Mouse (Mus musculus) heart, embryonic 15.5 days (tissue): ENCODE measurements at regions not wholly inside any gene's neighbourhood (a gene's known extent, or its start where the extent isn't known, plus 50 kb on each side); places are given as distances from the start of the nearest gene placed in this dataset.

ENCODE experiments used
- ATAC-seq: fragments of 200-750 bp; cut with Nextera tagmentation; replicated peaks from 2 replicates; pipeline ENCODE4 v1.8.0; 2017; ENCODE audit warnings: low read depth, moderate TSS enrichment; ENCODE audit not compliant: insufficient number of reproducible peaks, insufficient read depth, low FRiP score
- H3K27ac ChIP-seq: fragments of 300-500 bp; sonication (generic); 2 replicates; pipeline ENCODE4 v1.5.1; 2015; ENCODE audit warnings: mild to moderate bottlenecking, inconsistent platforms
- H3K27me3 ChIP-seq: fragments of 300-500 bp; sonication (generic); 2 replicates; pipeline ENCODE4 v1.6.1; 2015; ENCODE audit warnings: inconsistent platforms
- H3K36me3 ChIP-seq: fragments of 300-500 bp; sonication (generic); 2 replicates; pipeline ENCODE4 v1.6.1; 2015; ENCODE audit warnings: mild to moderate bottlenecking, inconsistent platforms
- H3K4me1 ChIP-seq: fragments of 300-500 bp; sonication (generic); replicated peaks from 2 replicates; pipeline ENCODE4 v1.6.1; 2015; ENCODE audit warnings: inconsistent platforms
- H3K4me2 ChIP-seq: fragments of 300-500 bp; sonication (generic); 2 replicates; pipeline ENCODE4 v1.6.1; 2015; ENCODE audit warnings: inconsistent platforms, mild to moderate bottlenecking, moderate library complexity
- H3K4me3 ChIP-seq: fragments of 300-500 bp; sonication (generic); 2 replicates; pipeline ENCODE4 v1.5.1; 2015; ENCODE audit warnings: mild to moderate bottlenecking, inconsistent platforms
- H3K9ac ChIP-seq: fragments of 300-500 bp; sonication (generic); 2 replicates; pipeline ENCODE4 v1.6.1; 2015; ENCODE audit warnings: mild to moderate bottlenecking, inconsistent platforms
- H3K9me3 ChIP-seq: fragments of 300-500 bp; sonication (generic); replicated peaks from 2 replicates; pipeline ENCODE4 v1.6.1; 2016; ENCODE audit warnings: inconsistent platforms
- WGBS: fragments of 180-500 bp; shearing (Covaris S2); methylation state at CpG from one replicate; pipeline ENCODE4 v1.1.7; 2015; ENCODE audit warnings: mixed read lengths; 5-methylcytosine and 5-hydroxymethylcytosine counted together

GRCm38 (mm10) chr5:102290866-102291265, 190.3 kb upstream of the Arhgap24 start:
- ATAC-seq = no peak

DNA sequence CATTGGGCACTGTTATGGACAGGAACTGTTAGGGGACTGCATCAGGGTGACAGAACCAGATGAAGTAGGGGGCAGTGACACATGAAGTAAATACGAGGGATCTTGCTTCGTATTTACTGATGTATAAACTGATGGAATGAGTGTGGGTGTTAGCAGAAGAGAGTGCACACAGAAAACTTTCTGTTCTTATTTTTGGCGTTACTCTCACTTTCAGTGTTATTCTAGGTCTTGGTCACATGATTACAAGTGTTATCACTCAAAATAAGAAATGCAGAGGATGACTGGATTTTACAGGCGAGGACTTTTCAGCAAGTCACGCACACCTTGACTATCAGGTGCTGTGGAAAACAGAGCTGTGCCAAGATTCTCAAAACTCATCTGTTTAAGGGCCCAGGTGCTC, 185.6 kb upstream of the Arhgap24 start:
- no peaks in the 10 kb centered on the region for H3K36me3 ChIP-seq
- H3K9me3 ChIP-seq = no peaks in the 10 kb centered on the region
- H3K4me1 ChIP-seq = no peaks in the 10 kb centered on the region
- no peaks in the 10 kb centered on the region for H3K27me3 ChIP-seq
- H3K4me2 ChIP-seq = no peak overlapping the region
- WGBS = 74% methylated on average over 5 of the region's 5 CpGs
- no peak for ATAC-seq
- H3K9ac ChIP-seq = no peak overlapping the region
- H3K4me3 ChIP-seq = no peak overlapping the region
- no peak overlapping the region for H3K27ac ChIP-seq

More at GRCm38 (mm10) chr5:102290866-102291265, 190.3 kb upstream of the Arhgap24 start:
- no peak overlapping the region for H3K9ac ChIP-seq
- H3K27me3 ChIP-seq = no peaks in the 10 kb centered on the region
- no peaks in the 10 kb centered on the region for H3K9me3 ChIP-seq
- no peaks in the 10 kb centered on the region for H3K36me3 ChIP-seq
- 82% methylated on average over 7 of the region's 7 CpGs for WGBS
- no peak overlapping the region for H3K27ac ChIP-seq
- no peaks in the 10 kb centered on the region for H3K4me1 ChIP-seq
- no peak overlapping the region for H3K4me3 ChIP-seq
- H3K4me2 ChIP-seq = no peak overlapping the region

DNA sequence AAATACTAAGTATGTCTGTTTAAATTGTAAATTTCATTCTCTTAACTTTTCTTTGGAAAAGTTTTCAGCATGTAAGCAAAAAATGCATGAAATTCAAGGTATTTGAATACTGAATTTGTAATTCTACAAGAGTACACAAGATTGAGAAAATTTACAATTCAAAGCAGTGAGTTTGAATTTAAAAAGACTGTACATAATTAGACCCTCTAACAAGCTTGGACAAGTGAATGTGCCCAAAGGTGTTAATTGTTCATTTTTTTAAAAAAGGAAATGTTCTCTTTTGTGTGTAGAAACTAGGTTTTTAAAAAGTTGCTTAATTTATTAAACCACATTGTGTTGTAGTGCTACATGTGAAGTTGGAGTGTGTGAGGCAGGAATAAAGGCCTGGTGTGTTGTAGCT, 174.9 kb upstream of the Arhgap24 start:
- no peak overlapping the region for H3K27ac ChIP-seq
- no peak overlapping the region for H3K9ac ChIP-seq
- no peaks in the 10 kb centered on the region for H3K4me1 ChIP-seq
- H3K9me3 ChIP-seq = no peaks in the 10 kb centered on the region
- H3K36me3 ChIP-seq = no peaks in the 10 kb centered on the region
- no peak overlapping the region for H3K4me2 ChIP-seq
- H3K27me3 ChIP-seq = no peaks in the 10 kb centered on the region
- H3K4me3 ChIP-seq = no peak overlapping the region
- no peak for ATAC-seq

- no peak for ATAC-seq
- Histone ChIP-seq H3K4me1 (no peaks in the 10 kb centered on the region), H3K36me3 (no peaks in the 10 kb centered on the region), H3K4me3 (no peak overlapping the region), H3K9me3 (no peaks in the 10 kb centered on the region), H3K4me2 (no peak overlapping the region), H3K27ac (no peak overlapping the region), H3K9ac (no peak overlapping the region), H3K27me3 (no peaks in the 10 kb centered on the region)
- WGBS = 63% methylated on average over 3 of the region's 3 CpGs
Observed at GRCm38 (mm10) chr5:102306718-102307117, 174.5 kb upstream of the Arhgap24 start.

DNA sequence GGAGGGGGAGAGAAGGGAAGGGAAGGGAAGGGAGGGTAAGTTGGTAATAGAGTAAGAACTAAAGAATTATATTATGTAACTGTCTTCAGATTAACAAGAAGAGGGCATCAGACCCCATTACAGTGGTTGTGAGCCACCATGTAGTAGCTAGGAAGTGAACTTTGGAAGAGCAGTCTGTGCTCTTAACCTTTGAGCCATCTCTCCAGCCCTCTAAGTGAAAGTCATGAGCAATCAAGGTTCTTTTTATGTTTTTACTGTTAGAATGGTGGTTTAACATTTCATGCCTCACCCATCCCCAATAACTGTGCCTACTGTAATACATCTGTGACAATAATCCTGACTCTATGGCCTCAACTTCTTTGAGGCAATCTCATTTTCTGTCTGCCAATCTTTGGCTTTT, 169.6 kb upstream of the Arhgap24 start:
- H3K4me3 ChIP-seq = no peak overlapping the region
- no peaks in the 10 kb centered on the region for H3K36me3 ChIP-seq
- H3K9ac ChIP-seq = no peak overlapping the region
- H3K4me2 ChIP-seq = no peak overlapping the region
- no peak overlapping the region for H3K27ac ChIP-seq
- no peaks in the 10 kb centered on the region for H3K27me3 ChIP-seq
- ATAC-seq = no peak
- no peaks in the 10 kb centered on the region for H3K4me1 ChIP-seq
- no peaks in the 10 kb centered on the region for H3K9me3 ChIP-seq

- ATAC-seq = no peak
- H3K9me3 ChIP-seq = no peaks in the 10 kb centered on the region
- no peak overlapping the region for H3K4me3 ChIP-seq
- 65% methylated on average over 2 of the region's 2 CpGs for WGBS
- no peak overlapping the region for H3K9ac ChIP-seq
- H3K27ac ChIP-seq = no peak overlapping the region
- H3K27me3 ChIP-seq = no peaks in the 10 kb centered on the region
- no peak overlapping the region for H3K4me2 ChIP-seq
- no peaks in the 10 kb centered on the region for H3K36me3 ChIP-seq
- H3K4me1 ChIP-seq = no peaks in the 10 kb centered on the region
Observed at GRCm38 (mm10) chr5:102328197-102328784, 152.9 kb upstream of the Arhgap24 start.

DNA sequence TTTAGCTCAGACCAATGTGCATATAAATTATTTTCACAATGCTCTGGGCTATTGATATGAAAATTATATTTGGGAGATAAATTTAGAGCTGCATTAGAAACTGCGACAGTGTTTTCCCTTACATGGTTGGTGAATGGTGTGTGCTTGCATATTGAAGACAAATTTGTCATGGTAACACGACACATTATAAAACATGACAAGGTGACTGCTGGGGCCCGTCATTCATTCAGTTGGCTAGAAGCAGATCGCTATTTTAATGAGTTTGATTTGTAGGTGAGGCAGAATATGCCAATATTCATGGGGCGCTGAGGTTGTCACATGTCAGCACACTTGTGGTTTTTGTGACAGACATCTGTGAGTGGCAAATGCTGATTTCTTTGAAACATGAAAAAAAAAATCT, 147.3 kb upstream of the Arhgap24 start:
- H3K36me3 ChIP-seq = no peaks in the 10 kb centered on the region
- ATAC-seq = no peak
- H3K9ac ChIP-seq = no peak overlapping the region
- H3K27ac ChIP-seq = no peak overlapping the region
- no peaks in the 10 kb centered on the region for H3K9me3 ChIP-seq
- 79% methylated on average over 5 of the region's 5 CpGs for WGBS
- H3K4me2 ChIP-seq = no peak overlapping the region
- no peaks in the 10 kb centered on the region for H3K27me3 ChIP-seq
- no peak overlapping the region for H3K4me3 ChIP-seq
- no peaks in the 10 kb centered on the region for H3K4me1 ChIP-seq

DNA sequence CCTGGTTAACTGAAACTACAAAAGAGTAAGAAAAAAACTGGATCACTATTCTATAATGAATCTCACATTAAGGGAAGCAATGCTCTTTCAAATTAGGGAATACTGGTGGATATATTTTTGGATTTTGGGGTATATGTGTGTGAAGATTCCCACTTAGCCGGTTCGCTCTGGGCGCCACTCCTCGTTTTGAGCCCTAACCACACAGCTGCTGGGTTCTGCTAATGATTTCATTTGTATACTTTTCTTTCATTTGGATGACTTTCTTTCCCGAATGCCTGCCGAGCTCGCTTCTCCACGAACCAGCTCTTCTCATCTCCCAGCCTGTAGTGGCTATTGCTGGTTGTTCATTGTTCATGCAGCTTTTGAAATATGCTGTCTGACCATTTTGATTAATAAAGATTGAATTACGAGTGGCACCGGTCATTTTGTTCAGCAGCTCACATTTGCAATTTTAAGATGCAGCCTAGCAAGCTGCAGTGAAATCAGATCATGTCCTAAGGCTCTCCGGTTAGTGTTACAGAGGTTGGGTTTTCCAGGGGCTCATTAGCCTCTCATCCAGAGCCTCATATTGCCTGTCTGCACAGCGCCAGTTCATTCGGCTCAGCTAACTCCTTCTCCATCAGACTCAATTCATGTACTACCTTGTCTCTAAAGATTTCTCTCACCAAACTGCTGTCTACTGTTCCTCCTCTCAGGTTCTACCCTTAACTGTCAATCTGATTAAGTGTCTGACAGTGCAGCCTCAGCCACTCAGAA, 146.6 kb upstream of the Arhgap24 start:
- H3K4me3 ChIP-seq = no peak overlapping the region
- no peak overlapping the region for H3K4me2 ChIP-seq
- 80% methylated on average over 13 of the region's 13 CpGs for WGBS
- no peak for ATAC-seq
- no peaks in the 10 kb centered on the region for H3K36me3 ChIP-seq
- H3K9ac ChIP-seq = no peak overlapping the region
- no peak overlapping the region for H3K27ac ChIP-seq
- no peaks in the 10 kb centered on the region for H3K4me1 ChIP-seq
- H3K27me3 ChIP-seq = no peaks in the 10 kb centered on the region
- no peaks in the 10 kb centered on the region for H3K9me3 ChIP-seq

DNA sequence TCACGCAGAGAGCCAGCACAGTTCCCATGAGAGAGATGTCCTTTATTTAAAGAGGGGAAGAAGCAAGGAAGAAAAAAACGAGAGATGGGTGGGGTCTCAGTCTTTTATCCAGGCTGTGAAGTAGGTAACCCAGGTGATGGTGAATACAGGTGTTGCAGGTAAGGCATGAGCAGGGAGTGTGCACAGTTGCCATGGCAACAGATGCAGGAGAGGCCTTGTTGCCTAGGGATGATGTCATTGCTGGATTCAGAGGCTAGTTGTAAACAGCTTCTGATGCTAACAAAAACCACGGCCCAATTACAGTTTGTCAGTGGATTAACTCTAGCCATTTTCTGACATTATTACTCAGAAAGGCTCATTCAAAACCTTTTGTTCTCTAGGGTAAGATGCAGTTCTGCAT, 114.7 kb upstream of the Arhgap24 start:
- no peak overlapping the region for H3K4me3 ChIP-seq
- no peaks in the 10 kb centered on the region for H3K27me3 ChIP-seq
- 80% methylated on average over 3 of the region's 3 CpGs for WGBS
- no peaks in the 10 kb centered on the region for H3K9me3 ChIP-seq
- H3K4me1 ChIP-seq = no peaks in the 10 kb centered on the region
- H3K36me3 ChIP-seq = no peaks in the 10 kb centered on the region
- no peak for ATAC-seq
- no peak overlapping the region for H3K9ac ChIP-seq
- no peak overlapping the region for H3K27ac ChIP-seq
- no peak overlapping the region for H3K4me2 ChIP-seq

- Histone ChIP-seq H3K4me2 (no peak overlapping the region), H3K27ac (no peak overlapping the region), H3K27me3 (no peaks in the 10 kb centered on the region), H3K9ac (no peak overlapping the region), H3K4me3 (no peak overlapping the region), H3K36me3 (no peaks in the 10 kb centered on the region), H3K4me1 (no peaks in the 10 kb centered on the region), H3K9me3 (no peaks in the 10 kb centered on the region)
- 69% methylated on average over 6 of the region's 6 CpGs for WGBS
- no peak for ATAC-seq
Observed at GRCm38 (mm10) chr5:102373309-102373971, 107.8 kb upstream of the Arhgap24 start.

GRCm38 (mm10) chr5:102373972-102374755, 107.0 kb upstream of the Arhgap24 start:
- no peak for ATAC-seq
- 65% methylated on average over 11 of the region's 11 CpGs for WGBS
- no peak overlapping the region for H3K4me2 ChIP-seq

More at GRCm38 (mm10) chr5:102373972-102374755, 107.0 kb upstream of the Arhgap24 start:
- Histone ChIP-seq H3K9me3 (no peaks in the 10 kb centered on the region), H3K4me1 (no peaks in the 10 kb centered on the region), H3K27me3 (no peaks in the 10 kb centered on the region), H3K27ac (no peak overlapping the region), H3K9ac (no peak overlapping the region), H3K4me3 (no peak overlapping the region), H3K36me3 (no peaks in the 10 kb centered on the region)
